Mouse (Mus musculus): Measurements from ENCODE around the gene Gm614. TPM values are rescaled to one million over a fixed set of nuclear protein-coding genes. Genes with fewer than 3 reads are reported as not detected.

The Gm614 gene
- polyA plus RNA-seq, 1 experiment from 2014 or later = not detected

- H3K9me3 ChIP-seq (replicated peaks) = no peaks in the 10 kb centered on the region
- H3K27ac ChIP-seq (replicated peaks) = no peak overlapping the region
- no peaks in the 10 kb centered on the region for H3K4me1 ChIP-seq
- DNase-seq (ENCODE audit: low spot score) = no peak
- no peak overlapping the region for H3K4me3 ChIP-seq
- WGBS = 39% methylated on average over 1 of the region's 1 CpGs
- no peaks in the 10 kb centered on the region for H3K36me3 ChIP-seq
- H3K27me3 ChIP-seq (ENCODE audit: low read depth, poor library complexity, severe bottlenecking) = peaks cover 37% of the 10 kb centered on the region
Observed at GRCm38 (mm10) chrX:101245011-101245410, 18.8 kb downstream of the Gm614 start.

- Histone ChIP-seq H3K9me3 (replicated peaks) (no peaks in the 10 kb centered on the region), H3K27ac (replicated peaks) (peak overlapping the region; percentile 76), H3K4me1 (peaks cover 6% of the 10 kb centered on the region), H3K27me3 (ENCODE audit: low read depth, poor library complexity, severe bottlenecking) (peaks cover 76% of the 10 kb centered on the region), H3K36me3 (peaks cover 15% of the 10 kb centered on the region), H3K4me3 (peak overlapping the region; percentile 66)
- no peak for DNase-seq (ENCODE audit: low spot score)
- WGBS = 30% methylated on average over 7 of the region's 7 CpGs
Observed at GRCm38 (mm10) chrX:101222796-101223162, 41.0 kb downstream of the Gm614 start.

- H3K9me3 ChIP-seq (replicated peaks) = no peaks in the 10 kb centered on the region
- H3K36me3 ChIP-seq = peaks cover 15% of the 10 kb centered on the region
- 21% methylated on average over 52 of the region's 55 CpGs for WGBS
- peaks cover 77% of the 10 kb centered on the region for H3K27me3 ChIP-seq (ENCODE audit: low read depth, poor library complexity, severe bottlenecking)
- DNase-seq (ENCODE audit: low spot score) = peak; percentile 85
- peaks cover 6% of the 10 kb centered on the region for H3K4me1 ChIP-seq
- peak within 1 kb of the TSS; percentile 89 for H3K27ac ChIP-seq (replicated peaks)
- H3K4me3 ChIP-seq = peak within 1 kb of the TSS; percentile 66
Observed at GRCm38 (mm10) chrX:101221834-101222795, 41.7 kb downstream of the Gm614 start, which contains the start of gene Snx12. Snx12 (minus strand) TSS chrX:101222563.

Other genes with a start within 250 kb of the Gm614 start
- gene Tex11, start 204.3 kb downstream of the Gm614 start, polyA plus RNA-seq (2016; fragmentation: Nextera tagmentation; extraction: Ambion mirVana) = not detected in 2 replicates
- gene Slc7a3, start 178.0 kb downstream of the Gm614 start, polyA plus RNA-seq (2016; fragmentation: Nextera tagmentation; extraction: Ambion mirVana) = 0.50 and 0.86 TPM in 2 replicates
- 63.8 and 68.5 TPM in 2 replicates for gene Snx12, start 41.4 kb downstream of the Gm614 start, polyA plus RNA-seq (2016; fragmentation: Nextera tagmentation; extraction: Ambion mirVana)
- gene Foxo4, start 9.5 kb downstream of the Gm614 start, polyA plus RNA-seq (2016; fragmentation: Nextera tagmentation; extraction: Ambion mirVana) = 1.1 and 1.7 TPM in 2 replicates
- gene Il2rg, start 4.3 kb upstream of the Gm614 start, polyA plus RNA-seq (2016; fragmentation: Nextera tagmentation; extraction: Ambion mirVana) = 3.0 and 4.1 TPM in 2 replicates
- not detected in 2 replicates for gene Gm20489, start 5.0 kb upstream of the Gm614 start, polyA plus RNA-seq (2016; fragmentation: Nextera tagmentation; extraction: Ambion mirVana)
- 30.8 and 39.4 TPM in 2 replicates for gene Med12, start 10.0 kb upstream of the Gm614 start, polyA plus RNA-seq (2016; fragmentation: Nextera tagmentation; extraction: Ambion mirVana)
- 7.8 and 15.6 TPM in 2 replicates for gene Nlgn3, start 35.2 kb upstream of the Gm614 start, polyA plus RNA-seq (2016; fragmentation: Nextera tagmentation; extraction: Ambion mirVana)
- gene Gjb1, start 112.4 kb upstream of the Gm614 start, polyA plus RNA-seq (2016; fragmentation: Nextera tagmentation; extraction: Ambion mirVana) = not detected in 2 replicates
- 16.6 and 22.3 TPM in 2 replicates for gene Zmym3, start 156.9 kb upstream of the Gm614 start, polyA plus RNA-seq (2016; fragmentation: Nextera tagmentation; extraction: Ambion mirVana)
- gene Nono, start 165.3 kb upstream of the Gm614 start, polyA plus RNA-seq (2016; fragmentation: Nextera tagmentation; extraction: Ambion mirVana) = 618 and 658 TPM in 2 replicates
- gene Itgb1bp2, start 185.1 kb upstream of the Gm614 start, polyA plus RNA-seq (2016; fragmentation: Nextera tagmentation; extraction: Ambion mirVana) = 2.3 and 2.7 TPM in 2 replicates

Data from midbrain, embryonic 10.5 days (tissue).